Mouse (Mus musculus) lung, postnatal 0 days (tissue): ENCODE results near the gene A730049H05Rik.

Source experiments
- CTCF ChIP-seq: IDR thresholded peaks from 2 replicates; pipeline ENCODE4 v1.5.1; 2016; ENCODE audit warnings: antibody characterized with exemption, mild to moderate bottlenecking
- EP300 ChIP-seq: IDR thresholded peaks from 2 replicates; pipeline ENCODE4 v1.6.1; 2016; ENCODE audit warnings: antibody characterized with exemption, mild to moderate bottlenecking, control low read depth

GRCm38 (mm10) chr6:92793804-92794203 lies 22.5 kb upstream of the A730049H05Rik start:
- TF ChIP-seq CTCF (no peak), EP300 (no peak)
